Mouse (Mus musculus) liver, embryonic 11.5 days (tissue): ENCODE measurements around the gene Cep85l. TPM values are rescaled to one million over a fixed set of nuclear protein-coding genes. Genes with fewer than 3 reads are reported as not detected.

Experiments
- ATAC-seq: fragments of 200-750 bp; cut with Nextera tagmentation; replicated peaks from 2 replicates; pipeline ENCODE4 v1.8.0; 2017; ENCODE audit warnings: moderate number of reproducible peaks, mild to moderate bottlenecking, moderate TSS enrichment, moderate library complexity; ENCODE audit not compliant: low FRiP score
- DNase-seq: peaks from one replicate; pipeline ENCODE4 v3.0.0-alpha.2; 2017; ENCODE audit warnings: low spot score
- H3K27ac ChIP-seq: fragments of 300-500 bp; sonication (generic); 2 replicates; pipeline ENCODE4 v1.5.1; 2014; ENCODE audit warnings: mild to moderate bottlenecking, low read depth, low read length, control low read depth
- H3K27me3 ChIP-seq: fragments of 300-500 bp; sonication (generic); replicated peaks from 2 replicates; pipeline ENCODE4 v1.6.1; 2014; ENCODE audit warnings: low read length, mixed read lengths; ENCODE audit not compliant: control insufficient read depth, insufficient read depth
- H3K36me3 ChIP-seq: fragments of 300-500 bp; sonication (generic); 2 replicates; pipeline ENCODE4 v1.6.1; 2014; ENCODE audit warnings: mild to moderate bottlenecking, low read length, moderate library complexity, mixed read lengths; ENCODE audit not compliant: control insufficient read depth, insufficient read depth
- H3K4me1 ChIP-seq: fragments of 300-500 bp; sonication (generic); replicated peaks from 2 replicates; pipeline ENCODE4 v1.6.1; 2014; ENCODE audit warnings: low read length, mixed read lengths; ENCODE audit not compliant: control insufficient read depth, insufficient read depth
- H3K4me2 ChIP-seq: fragments of 300-500 bp; sonication (generic); 2 replicates; pipeline ENCODE4 v1.6.1; 2014; ENCODE audit warnings: mild to moderate bottlenecking, control low read depth, moderate library complexity
- H3K4me3 ChIP-seq: fragments of 300-500 bp; sonication (generic); 2 replicates; pipeline ENCODE4 v1.5.1; 2014; ENCODE audit warnings: low read depth, low read length, control low read depth
- H3K9ac ChIP-seq: fragments of 300-500 bp; sonication (generic); 2 replicates; pipeline ENCODE4 v1.6.1; 2014; ENCODE audit warnings: low read depth, low read length, control low read depth
- H3K9me3 ChIP-seq: fragments of 300-500 bp; sonication (generic); 2 replicates; pipeline ENCODE4 v1.6.1; 2016; ENCODE audit warnings: low read length, inconsistent platforms, mixed read lengths; ENCODE audit not compliant: control insufficient read depth
- WGBS: fragments of 180-500 bp; shearing (Covaris S2); extraction: QIAGEN DNeasy Blood & Tissue Kit; methylation state at CpG from one replicate; pipeline ENCODE4 v1.1.7; 2014; 5-methylcytosine and 5-hydroxymethylcytosine counted together
- polyA plus RNA-seq: library from polyadenylated mRNA; unstranded; fragments of >200 nt; fragmentation: Nextera tagmentation; extraction: Ambion mirVana; gene quantifications from 2 replicates; pipeline ENCODE4 v1.2.1, GENCODE M21; 2014

Gene Cep85l
- polyA plus RNA-seq, 1 experiment from 2014 or later, result 2.6 TPM

- DNase-seq (no peak), ATAC-seq (no peak)
- no peaks in the 10 kb centered on the region for H3K9me3 ChIP-seq
- no peaks in the 10 kb centered on the region for H3K27me3 ChIP-seq
- no peaks in the 10 kb centered on the region for H3K36me3 ChIP-seq
- H3K4me3 ChIP-seq, result no peak overlapping the region
- 54% methylated on average over 2 of the region's 2 CpGs for WGBS
- no peak overlapping the region for H3K27ac ChIP-seq
- no peak overlapping the region for H3K4me2 ChIP-seq
- H3K4me1 ChIP-seq, result no peaks in the 10 kb centered on the region
- H3K9ac ChIP-seq, result no peak overlapping the region
These were observed 37.3 kb upstream of the Cep85l start for GRCm38 (mm10) chr10:53417015-53417414.

GRCm38 (mm10) chr10:53416152-53416712 is 36.5 kb upstream of the Cep85l start:
- Histone ChIP-seq H3K27me3 (no peaks in the 10 kb centered on the region), H3K4me1 (no peaks in the 10 kb centered on the region), H3K9ac (no peak overlapping the region), H3K9me3 (no peaks in the 10 kb centered on the region), H3K36me3 (no peaks in the 10 kb centered on the region), H3K4me2 (no peak overlapping the region), H3K4me3 (no peak overlapping the region), H3K27ac (no peak overlapping the region)
- 70% methylated on average over 9 of the region's 9 CpGs for WGBS
- no peak for DNase-seq
- no peak for ATAC-seq

GRCm38 (mm10) chr10:53415252-53415651 is 35.5 kb upstream of the Cep85l start:
- WGBS, result 87% methylated on average over 9 of the region's 9 CpGs
- no peaks in the 10 kb centered on the region for H3K27me3 ChIP-seq
- no peak overlapping the region for H3K27ac ChIP-seq
- no peaks in the 10 kb centered on the region for H3K36me3 ChIP-seq
- DNase-seq, result no peak
- H3K4me2 ChIP-seq, result no peak overlapping the region
- no peak overlapping the region for H3K4me3 ChIP-seq
- no peaks in the 10 kb centered on the region for H3K9me3 ChIP-seq
- ATAC-seq, result no peak
- no peaks in the 10 kb centered on the region for H3K4me1 ChIP-seq
- no peak overlapping the region for H3K9ac ChIP-seq

GRCm38 (mm10) chr10:53414092-53415085 is 34.6 kb upstream of the Cep85l start:
- Histone ChIP-seq H3K4me2 (no peak overlapping the region), H3K9me3 (no peaks in the 10 kb centered on the region), H3K9ac (no peak overlapping the region), H3K27me3 (no peaks in the 10 kb centered on the region), H3K4me1 (no peaks in the 10 kb centered on the region), H3K27ac (no peak overlapping the region), H3K4me3 (no peak overlapping the region), H3K36me3 (no peaks in the 10 kb centered on the region)
- ATAC-seq (no peak), DNase-seq (no peak)
- 52% methylated on average over 6 of the region's 6 CpGs for WGBS

- no peak overlapping the region for H3K27ac ChIP-seq
- no peak for DNase-seq
- no peak overlapping the region for H3K4me3 ChIP-seq
- H3K27me3 ChIP-seq, result no peaks in the 10 kb centered on the region
- 79% methylated on average over 3 of the region's 3 CpGs for WGBS
- 0 out of 2 replicates have a peak, but pooled peaks have one; percentile 47 for ATAC-seq
- no peaks in the 10 kb centered on the region for H3K9me3 ChIP-seq
- H3K9ac ChIP-seq, result no peak overlapping the region
- H3K36me3 ChIP-seq, result no peaks in the 10 kb centered on the region
- H3K4me2 ChIP-seq, result no peak overlapping the region
- no peaks in the 10 kb centered on the region for H3K4me1 ChIP-seq
These were observed 33.2 kb upstream of the Cep85l start for GRCm38 (mm10) chr10:53412936-53413335.

GRCm38 (mm10) chr10:53412165-53412564 is 32.4 kb upstream of the Cep85l start:
- Histone ChIP-seq H3K9ac (no peak overlapping the region), H3K4me2 (no peak overlapping the region), H3K27ac (no peak overlapping the region), H3K27me3 (no peaks in the 10 kb centered on the region), H3K4me3 (no peak overlapping the region), H3K36me3 (no peaks in the 10 kb centered on the region), H3K9me3 (no peaks in the 10 kb centered on the region), H3K4me1 (no peaks in the 10 kb centered on the region)
- DNase-seq (no peak), ATAC-seq (no peak)
- WGBS, result 79% methylated on average over 2 of the region's 2 CpGs

- H3K36me3 ChIP-seq, result no peaks in the 10 kb centered on the region
- H3K9me3 ChIP-seq, result no peaks in the 10 kb centered on the region
- H3K4me1 ChIP-seq, result no peaks in the 10 kb centered on the region
- no peaks in the 10 kb centered on the region for H3K27me3 ChIP-seq
- no peak overlapping the region for H3K27ac ChIP-seq
- H3K4me2 ChIP-seq, result no peak overlapping the region
- no peak for DNase-seq
- ATAC-seq, result no peak
- 69% methylated on average over 2 of the region's 2 CpGs for WGBS
- H3K9ac ChIP-seq, result no peak overlapping the region
- H3K4me3 ChIP-seq, result no peak overlapping the region
These were observed 31.1 kb upstream of the Cep85l start for GRCm38 (mm10) chr10:53410831-53411230.

- no peak overlapping the region for H3K27ac ChIP-seq
- WGBS, result 81% methylated on average over 4 of the region's 4 CpGs
- H3K4me1 ChIP-seq, result no peaks in the 10 kb centered on the region
- no peaks in the 10 kb centered on the region for H3K27me3 ChIP-seq
- H3K36me3 ChIP-seq, result no peaks in the 10 kb centered on the region
- H3K4me2 ChIP-seq, result no peak overlapping the region
- no peak overlapping the region for H3K4me3 ChIP-seq
- H3K9ac ChIP-seq, result no peak overlapping the region
- ATAC-seq (no peak), DNase-seq (no peak)
- H3K9me3 ChIP-seq, result no peaks in the 10 kb centered on the region
These were observed 27.7 kb upstream of the Cep85l start for GRCm38 (mm10) chr10:53407422-53407821.
